Mouse (Mus musculus) neural tube, embryonic 11.5 days (tissue): ENCODE results near the gene Gm9125. TPM values are rescaled to one million over a fixed set of nuclear protein-coding genes. Genes with fewer than 3 reads are reported as not detected.
"Not testable (repeated sequence)": the region's sequence is repeated elsewhere in the genome, so short reads cannot be mapped to it uniquely, and the experiment has no call there.

Experiments used
- ATAC-seq: fragments of 200-750 bp; cut with Nextera tagmentation; 2 replicates; pipeline ENCODE4 v1.8.0; 2017; ENCODE audit warnings: moderate number of reproducible peaks, mild to moderate bottlenecking, moderate TSS enrichment, moderate library complexity; ENCODE audit not compliant: insufficient read depth, low FRiP score, low TSS enrichment
- DNase-seq: peaks from one replicate; pipeline ENCODE4 v3.0.0-alpha.2; 2015; ENCODE audit warnings: low spot score
- H3K27ac ChIP-seq: fragments of 300-500 bp; sonication (generic); 2 replicates; pipeline ENCODE4 v1.5.1; 2014; ENCODE audit warnings: low read depth, mild to moderate bottlenecking, low read length
- H3K27me3 ChIP-seq: fragments of 300-500 bp; sonication (generic); 2 replicates; pipeline ENCODE4 v1.6.1; 2014; ENCODE audit warnings: mild to moderate bottlenecking, low read length, mixed read lengths; ENCODE audit not compliant: control insufficient read depth, insufficient read depth
- H3K36me3 ChIP-seq: fragments of 300-500 bp; sonication (generic); 2 replicates; pipeline ENCODE4 v1.6.1; 2014; ENCODE audit warnings: mild to moderate bottlenecking, low read length, moderate library complexity, mixed read lengths; ENCODE audit not compliant: control insufficient read depth, insufficient read depth
- H3K4me1 ChIP-seq: fragments of 300-500 bp; sonication (generic); 2 replicates; pipeline ENCODE4 v1.6.1; 2014; ENCODE audit warnings: low read length, mixed read lengths; ENCODE audit not compliant: control insufficient read depth, insufficient read depth
- H3K4me2 ChIP-seq: fragments of 300-500 bp; sonication (generic); 2 replicates; pipeline ENCODE4 v1.6.1; 2014; ENCODE audit warnings: low read depth, mild to moderate bottlenecking, moderate library complexity
- H3K4me3 ChIP-seq: fragments of 300-500 bp; sonication (generic); 2 replicates; pipeline ENCODE4 v1.5.1; 2014; ENCODE audit warnings: low read depth, low read length
- H3K9ac ChIP-seq: fragments of 300-500 bp; sonication (generic); 2 replicates; pipeline ENCODE4 v1.6.1; 2014; ENCODE audit warnings: mild to moderate bottlenecking, low read length
- H3K9me3 ChIP-seq: fragments of 300-500 bp; sonication (generic); 2 replicates; pipeline ENCODE4 v1.6.1; 2016; ENCODE audit warnings: low read length; ENCODE audit not compliant: control insufficient read depth
- WGBS: fragments of 180-500 bp; shearing (Covaris S2); extraction: QIAGEN DNeasy Blood & Tissue Kit; methylation state at CpG from one replicate; pipeline ENCODE4 v1.1.7; 2014; 5-methylcytosine and 5-hydroxymethylcytosine counted together
- polyA plus RNA-seq: library from polyadenylated mRNA; unstranded; fragments of >200 nt; fragmentation: Nextera tagmentation; extraction: Ambion mirVana; gene quantifications from 2 replicates; pipeline ENCODE4 v1.2.1, GENCODE M21; 2014

The Gm9125 gene
- not detected in 2 replicates for polyA plus RNA-seq

DNA sequence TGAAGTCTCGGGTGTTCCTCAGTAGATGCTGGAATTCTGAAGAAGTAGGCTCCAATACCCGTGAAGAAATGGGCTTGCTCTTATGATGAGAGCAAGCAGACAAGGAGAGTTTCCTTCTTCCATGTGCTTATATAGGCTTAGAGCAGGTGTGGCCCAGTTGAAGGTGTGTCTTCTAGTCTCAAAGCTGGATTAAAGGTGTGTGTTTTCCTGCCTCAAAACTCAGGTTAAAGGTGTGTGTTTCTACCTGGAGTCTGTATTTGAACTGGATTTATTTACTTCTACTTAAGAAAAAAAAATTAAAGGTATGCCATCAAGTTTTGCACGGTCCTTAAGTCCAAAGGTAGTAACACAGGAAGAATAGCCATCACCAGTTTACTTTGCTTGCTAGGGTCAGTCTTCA lies at the start of gene Gm9125:
TSS of gene Gm9125 (minus strand) at position 101 of the 400 bp plus-strand sequence.
- not testable (repeated sequence) for H3K4me3 ChIP-seq, H3K9ac ChIP-seq, H3K4me1 ChIP-seq, H3K36me3 ChIP-seq, ATAC-seq, H3K27me3 ChIP-seq, H3K9me3 ChIP-seq, DNase-seq, H3K27ac ChIP-seq, H3K4me2 ChIP-seq
- 90% methylated on average over 1 of the region's 3 CpGs for WGBS

- not testable (repeated sequence) for H3K4me1 ChIP-seq, H3K36me3 ChIP-seq, H3K4me2 ChIP-seq, H3K27ac ChIP-seq, H3K4me3 ChIP-seq, ATAC-seq, H3K9ac ChIP-seq, H3K27me3 ChIP-seq, H3K9me3 ChIP-seq, DNase-seq
- WGBS, result 40% methylated on average over 1 of the region's 3 CpGs
Observed at GRCm38 (mm10) chr3:94072544-94072943, 17.9 kb upstream of the Gm9125 start, which contains the start of gene Gm10697. Gene Gm10697 (minus strand): TSS chr3:94072644.

GRCm38 (mm10) chr3:94049566-94050121 lies 5.0 kb downstream of the Gm9125 start:
- WGBS, result no CpG with 5 or more reads among the region's 5 CpGs
- H3K27me3 ChIP-seq, ATAC-seq, H3K4me3 ChIP-seq, H3K9ac ChIP-seq, H3K9me3 ChIP-seq, H3K4me2 ChIP-seq, H3K27ac ChIP-seq, H3K4me1 ChIP-seq, H3K36me3 ChIP-seq, DNase-seq: not testable (repeated sequence)

DNA sequence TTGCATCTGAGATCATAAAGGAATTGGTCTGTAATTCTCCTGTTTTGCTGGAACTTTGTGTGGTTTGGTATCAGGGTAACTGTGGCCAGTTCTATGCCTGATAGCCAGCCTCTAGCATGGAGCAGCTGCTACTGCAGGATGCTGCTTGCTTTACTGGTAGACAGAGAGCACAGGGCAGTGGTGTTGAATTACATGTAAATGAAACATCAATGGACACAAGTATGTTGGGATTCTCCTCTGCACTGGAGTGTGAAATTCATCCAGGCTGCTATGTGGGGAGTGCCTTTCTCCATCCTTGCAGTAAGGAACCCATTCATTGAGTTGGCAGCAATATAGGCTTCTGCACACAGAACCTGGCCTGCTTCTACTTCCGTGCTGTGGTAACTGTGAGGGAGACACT lies 16.4 kb downstream of the Gm9125 start:
- WGBS, result 94% methylated on average over 1 of the region's 1 CpGs
- H3K9ac ChIP-seq, DNase-seq, H3K4me3 ChIP-seq, H3K36me3 ChIP-seq, ATAC-seq, H3K4me1 ChIP-seq, H3K27me3 ChIP-seq, H3K4me2 ChIP-seq, H3K9me3 ChIP-seq, H3K27ac ChIP-seq: not testable (repeated sequence)

- H3K9me3 ChIP-seq, H3K4me1 ChIP-seq, H3K27ac ChIP-seq, H3K4me2 ChIP-seq, H3K9ac ChIP-seq, H3K4me3 ChIP-seq, H3K27me3 ChIP-seq, ATAC-seq, DNase-seq, H3K36me3 ChIP-seq: not testable (repeated sequence)
- 93% methylated on average over 13 of the region's 18 CpGs for WGBS
Observed at GRCm38 (mm10) chr3:94034400-94034799, 20.3 kb downstream of the Gm9125 start.

Other genes with a start within 250 kb of the Gm9125 start
- not detected in 2 replicates for gene Tdpoz3, start 228.9 kb downstream of the Gm9125 start, polyA plus RNA-seq
- gene Gm9117, start 111.3 kb downstream of the Gm9125 start, polyA plus RNA-seq, result not detected in 2 replicates
- gene Tdpoz5, start 93.6 kb downstream of the Gm9125 start, polyA plus RNA-seq, result not detected in 2 replicates
- gene Gm10697, start 17.8 kb upstream of the Gm9125 start, polyA plus RNA-seq, result not detected in 2 replicates
- gene Gm10696, start 123.3 kb upstream of the Gm9125 start, polyA plus RNA-seq, result not detected in 2 replicates
- gene Gm5286, start 141.8 kb upstream of the Gm9125 start, polyA plus RNA-seq, result not detected in 2 replicates
- gene Gm4778, start 209.2 kb upstream of the Gm9125 start, polyA plus RNA-seq, result not detected in 2 replicates